Mouse (Mus musculus) frontal cortex, postnatal 14 days (tissue): ENCODE data around the gene Ufc1.

Experiments used
- DNase-seq, 2 experiments: peaks; one replicate each; pipeline ENCODE4 v3.0.0; 2022; ENCODE audit warnings: low spot score in 2 of 2

Gene Ufc1

DNA sequence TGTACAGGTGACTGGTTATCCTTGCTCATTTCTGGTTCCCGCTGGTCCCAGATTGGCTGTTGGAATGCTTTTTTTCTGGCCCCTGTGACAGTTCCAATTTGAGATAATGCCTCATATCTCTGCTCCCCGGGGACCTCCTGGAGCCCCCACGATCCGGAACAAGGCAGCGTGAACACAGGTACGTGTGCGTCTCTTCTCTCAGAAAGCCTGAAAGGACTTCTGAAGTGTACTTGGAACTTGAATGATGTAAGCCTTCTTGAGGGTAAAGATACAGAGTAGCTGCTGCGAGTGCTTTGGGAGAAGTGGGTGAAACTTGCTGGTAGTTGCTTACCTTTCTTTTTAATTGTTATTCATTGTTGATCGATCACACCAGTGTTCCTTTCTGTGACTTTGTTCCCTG, 23.6 kb downstream of the Ufc1 start:
- DNase-seq: no peak

DNA sequence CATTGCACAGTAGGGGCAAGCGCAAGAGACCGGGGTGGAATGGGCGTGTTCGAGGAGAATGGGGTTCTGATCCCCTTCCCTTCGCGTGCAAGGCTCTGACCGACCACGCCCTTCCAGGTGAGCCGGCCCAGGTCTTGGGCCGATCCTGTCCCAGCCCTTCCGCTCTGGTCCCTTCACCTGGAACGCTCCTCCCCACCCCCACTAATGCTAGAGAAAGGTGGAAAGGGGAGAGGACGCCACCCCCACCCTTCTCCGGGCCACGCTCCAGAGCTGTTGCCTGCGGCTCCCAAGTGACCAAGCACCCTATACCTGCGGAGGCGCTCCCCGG, 24.3 kb downstream of the Ufc1 start:
- no peak for DNase-seq

GRCm38 (mm10) chr1:171269848-171270572, 24.8 kb downstream of the Ufc1 start, which contains the start of gene B4galt3:
Gene B4galt3, plus strand, starts transcription at chr1:171270328.
- DNase-seq: peak; percentile 84 to 94

- no peak for DNase-seq
Observed at GRCm38 (mm10) chr1:171268341-171268740, 26.5 kb downstream of the Ufc1 start.

GRCm38 (mm10) chr1:171265971-171266744, 28.7 kb downstream of the Ufc1 start:
- no peak for DNase-seq

DNA sequence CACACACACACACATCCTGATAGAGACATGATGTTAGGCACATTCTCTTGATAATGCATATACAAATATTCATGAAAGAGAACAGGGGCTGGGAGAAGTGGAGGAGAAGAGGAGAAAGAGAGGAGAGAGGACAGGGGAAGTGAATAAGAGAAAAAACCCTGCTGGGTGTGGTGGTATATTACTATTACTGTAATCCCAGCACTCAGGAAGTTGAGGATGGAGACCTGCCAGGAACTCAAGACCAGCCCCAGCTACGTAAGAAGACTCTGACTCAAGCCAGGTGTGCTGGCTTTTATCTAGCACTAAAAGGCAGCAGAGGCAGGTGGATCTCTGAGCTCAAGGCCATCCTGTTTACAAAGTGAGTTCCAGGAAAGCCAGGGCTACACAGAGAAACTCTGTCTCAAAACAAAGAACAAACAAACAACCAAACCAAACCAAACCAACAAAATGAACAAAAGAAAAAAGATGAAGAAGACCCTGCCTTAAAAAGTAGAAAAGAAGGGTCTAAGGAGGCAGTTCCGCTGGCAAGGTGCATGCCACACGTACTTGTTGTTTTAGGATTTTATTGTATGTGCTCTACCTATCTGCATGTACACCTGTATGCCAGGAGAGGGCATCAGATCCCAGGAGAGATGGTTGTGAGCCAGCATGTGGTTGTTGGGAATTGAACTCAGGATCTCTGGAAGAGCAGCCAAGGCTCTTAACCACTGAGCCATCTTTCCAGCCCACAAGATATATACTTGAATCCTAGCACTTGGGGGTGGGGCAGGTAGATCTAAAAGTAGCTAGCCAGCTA, 31.0 kb downstream of the Ufc1 start:
- no peak for DNase-seq

GRCm38 (mm10) chr1:171263185-171263611, 31.6 kb downstream of the Ufc1 start:
- DNase-seq: peak in 1 of 2 experiments; percentile 47

- peak; percentile 78 to 84 for DNase-seq
Observed at GRCm38 (mm10) chr1:171262594-171263130, 32.2 kb downstream of the Ufc1 start.

DNA sequence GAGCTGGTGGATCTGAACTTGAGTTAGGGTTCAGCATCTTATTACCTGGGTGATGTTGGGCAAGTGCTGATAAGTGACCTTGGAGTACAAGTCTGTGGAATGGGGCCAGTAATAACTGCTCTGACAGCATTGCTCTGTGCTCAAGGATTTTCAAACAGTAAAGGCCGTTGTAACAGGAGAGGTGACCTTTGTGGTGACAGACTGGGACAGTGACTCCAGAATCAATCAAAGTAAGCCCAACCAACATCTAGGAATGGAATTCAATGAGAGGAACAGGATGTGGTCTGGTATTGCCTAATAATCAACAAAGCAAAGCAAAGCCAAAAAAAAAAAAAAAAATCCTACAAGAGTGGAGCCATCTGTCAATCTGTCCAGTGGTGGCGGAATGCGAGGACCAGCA, 34.5 kb downstream of the Ufc1 start:
- no peak for DNase-seq

DNA sequence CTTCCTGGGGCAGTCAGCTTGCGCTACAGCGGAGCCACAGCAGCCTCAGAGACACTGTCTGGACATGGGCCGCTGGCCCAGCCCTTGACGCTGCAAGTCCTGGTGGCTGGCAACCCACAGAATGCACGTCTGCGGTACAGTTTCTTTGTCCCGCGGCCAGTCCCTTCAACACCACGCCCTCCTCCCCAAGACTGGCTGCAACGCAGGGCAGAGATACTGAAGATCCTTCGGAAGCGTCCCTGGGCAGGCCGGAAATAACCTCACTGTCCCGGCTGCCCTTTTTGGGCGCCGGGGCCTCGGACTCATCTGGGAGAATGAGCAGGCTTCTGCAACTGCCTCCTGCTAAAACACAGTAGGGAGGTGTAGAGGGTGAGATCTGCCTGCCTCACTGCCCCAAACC, 35.9 kb downstream of the Ufc1 start:
- DNase-seq: no peak

DNA sequence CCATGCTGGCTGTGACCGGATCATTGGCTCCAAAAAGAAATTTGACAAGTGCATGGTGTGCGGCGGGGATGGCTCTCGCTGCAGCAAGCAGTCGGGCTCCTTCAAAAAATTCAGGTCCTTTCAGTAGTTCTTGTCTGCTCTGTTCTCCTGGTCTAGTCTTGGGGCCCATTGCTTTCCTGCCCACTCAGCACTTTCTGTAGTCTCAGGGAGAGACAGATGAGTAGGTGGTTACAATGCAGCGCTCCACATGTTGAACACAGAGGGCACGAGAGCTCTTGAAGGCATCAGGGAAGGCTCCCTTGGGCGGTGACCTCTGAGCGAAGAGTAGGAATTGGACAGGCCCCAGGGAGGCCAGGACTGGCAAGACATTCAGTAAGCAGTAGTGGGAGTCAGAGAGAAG, 37.0 kb downstream of the Ufc1 start:
- DNase-seq: no peak

- DNase-seq: peak in 1 of 2 experiments; percentile 56
Observed at GRCm38 (mm10) chr1:171256937-171257548, 37.8 kb downstream of the Ufc1 start.

GRCm38 (mm10) chr1:171256095-171256818, 38.6 kb downstream of the Ufc1 start:
- DNase-seq: no peak

DNA sequence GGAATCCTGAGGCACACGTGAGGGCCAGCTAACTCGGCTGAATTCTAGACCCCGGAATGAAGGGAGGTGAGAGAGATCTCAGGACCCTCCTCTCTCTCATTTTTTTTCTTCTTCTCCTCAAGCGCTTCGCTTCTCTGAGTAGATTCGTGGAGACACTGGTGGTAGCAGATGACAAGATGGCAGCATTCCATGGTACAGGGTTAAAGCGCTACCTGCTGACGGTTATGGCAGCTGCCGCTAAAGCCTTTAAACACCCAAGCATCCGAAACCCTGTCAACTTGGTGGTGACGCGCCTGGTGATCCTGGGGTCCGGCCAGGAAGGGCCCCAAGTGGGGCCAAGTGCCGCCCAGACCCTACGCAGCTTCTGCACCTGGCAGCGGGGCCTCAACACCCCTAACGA, 42.4 kb downstream of the Ufc1 start:
- DNase-seq: no peak

GRCm38 (mm10) chr1:171251594-171252324, 43.1 kb downstream of the Ufc1 start:
- no peak for DNase-seq

DNA sequence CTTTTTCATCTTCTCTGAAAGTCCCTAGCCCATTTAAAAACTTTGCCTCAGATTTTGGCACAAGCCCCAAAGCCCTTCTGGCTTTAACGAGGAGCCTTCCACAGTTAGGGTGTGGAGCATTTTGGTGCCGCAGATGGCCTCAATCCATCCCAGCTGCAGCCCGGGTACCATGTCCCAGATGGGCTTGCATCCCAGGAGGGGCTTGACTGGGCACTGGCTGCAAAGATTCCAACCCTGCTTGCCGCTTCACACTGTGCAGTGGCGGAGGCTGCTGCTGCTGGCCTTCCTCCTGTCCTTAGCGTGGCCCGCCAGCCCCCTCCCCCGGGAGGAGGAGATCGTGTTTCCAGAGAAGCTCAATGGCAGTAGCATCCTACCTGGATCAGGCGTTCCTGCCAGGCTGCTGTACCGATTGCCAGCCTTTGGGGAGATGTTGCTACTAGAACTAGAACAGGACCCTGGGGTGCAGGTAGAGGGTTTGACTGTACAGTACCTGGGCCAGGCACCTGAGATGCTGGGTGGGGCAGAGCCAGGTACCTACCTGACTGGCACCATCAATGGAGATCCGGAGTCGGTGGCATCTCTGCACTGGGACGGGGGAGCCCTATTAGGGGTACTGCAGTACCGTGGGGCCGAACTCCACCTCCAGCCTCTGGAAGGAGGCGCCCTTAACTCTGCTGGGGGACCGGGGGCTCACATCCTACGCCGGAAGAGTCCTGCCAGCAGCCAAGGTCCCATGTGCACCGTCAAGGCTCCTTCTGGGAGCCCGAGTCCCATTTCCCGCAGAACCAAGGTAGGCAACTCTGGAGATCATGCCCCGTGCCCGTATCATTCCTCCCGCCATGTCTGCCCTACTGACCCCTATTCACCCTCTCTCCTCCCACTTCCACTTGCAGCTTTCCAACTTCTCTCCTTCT, 43.9 kb downstream of the Ufc1 start, which contains the start of gene Ndufs2:
TSS of gene Ndufs2 (minus strand) at position 709 of the 914 bp plus-strand sequence.
- no peak for DNase-seq

- DNase-seq: no peak
Observed at GRCm38 (mm10) chr1:171249913-171250600, 44.8 kb downstream of the Ufc1 start, which contains the start of gene Adamts4. Gene Adamts4, plus strand, starts transcription at chr1:171250421.
